Mouse (Mus musculus) heart, postnatal 36 days (tissue): ENCODE results near the gene Fbxl13. TPM values are rescaled to one million over a fixed set of nuclear protein-coding genes. Genes with fewer than 3 reads are reported as not detected.
A peak's percentile ranks its signal among the peaks of the same experiment; 100 is the strongest.
"Not testable (repeated sequence)": the region's sequence is repeated elsewhere in the genome, so short reads cannot be mapped to it uniquely, and the experiment has no call there.

Experiments used
- DNase-seq, 2 experiments: peaks; one replicate each; pipeline ENCODE4 v3.0.0; 2021 to 2022
- intact Hi-C: fragments of 180-260 bp; cut with DNase I; formaldehyde crosslinking; loops from one replicate; pipeline ENCODE4 v1.15.1; 2025
- total RNA-seq, 2 experiments: library from RNA; stranded (reverse); gene quantifications; 2 replicates each; pipeline ENCODE4 v1.2.3; 2021

The Fbxl13 gene
- total RNA-seq, 2 experiments from 2014 or later: not detected

GRCm38 (mm10) chr5:21658623-21659395, 13.4 kb upstream of the Fbxl13 start:
- intact Hi-C loops: loop anchor here (1.0 to 5.0 kb wide), 2 partner anchors 43 to 76 kb away; partner anchors contain the start of gene Napepld
- DNase-seq: peak; percentile 76 to 86

DNA sequence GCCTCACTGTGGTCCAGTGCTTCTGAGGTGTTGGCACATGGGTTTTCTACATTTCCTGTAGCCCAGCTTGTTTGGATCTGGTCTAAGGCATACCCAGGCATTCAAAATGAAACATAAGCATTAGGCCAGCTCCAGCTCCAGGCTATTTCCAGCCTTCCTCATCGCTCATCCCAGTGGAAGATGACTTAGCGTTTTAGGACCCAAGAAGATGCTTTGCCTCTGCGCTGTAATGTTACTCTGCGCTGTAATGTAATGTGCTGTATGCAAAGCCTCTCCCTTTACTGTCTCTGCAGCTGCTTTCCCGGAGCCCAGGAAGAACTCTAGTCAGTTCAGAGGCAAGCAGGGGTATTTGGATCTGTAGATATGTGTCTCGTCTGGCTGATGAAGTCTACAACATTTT, 12.6 kb upstream of the Fbxl13 start:
- DNase-seq: no peak
- intact Hi-C loops: loop anchor here (1.0 to 5.0 kb wide), 2 partner anchors 44 to 77 kb away; partner anchors contain the start of gene Napepld

- no peak for DNase-seq
- intact Hi-C loops: loop anchor here (5.0 kb wide), 1 partner anchor 45 kb away; the partner anchor contains the start of gene Napepld
Observed at GRCm38 (mm10) chr5:21656912-21657311, 11.5 kb upstream of the Fbxl13 start.

GRCm38 (mm10) chr5:21651885-21652612, 6.6 kb upstream of the Fbxl13 start:
- intact Hi-C loops: no loop called here
- no peak for DNase-seq

GRCm38 (mm10) chr5:21650736-21651135, 5.3 kb upstream of the Fbxl13 start:
- no peak for DNase-seq
- intact Hi-C loops: no loop called here

- intact Hi-C loops: no loop called here
- no peak for DNase-seq
Observed at GRCm38 (mm10) chr5:21646133-21646491, 678 bp upstream of the Fbxl13 start.

GRCm38 (mm10) chr5:21644891-21645438, 469 bp downstream of the Fbxl13 start:
- intact Hi-C loops: loop anchor here (2.0 kb wide), 1 partner anchor 56 kb away; the partner anchor contains the start of gene Napepld
- no peak for DNase-seq

- intact Hi-C loops: loop anchor here (2.0 kb wide), 2 partner anchors 57 to 211 kb away; partner anchors contain the start of gene Napepld
- DNase-seq: no peak
Observed at GRCm38 (mm10) chr5:21643606-21644005, 1.8 kb downstream of the Fbxl13 start.

DNA sequence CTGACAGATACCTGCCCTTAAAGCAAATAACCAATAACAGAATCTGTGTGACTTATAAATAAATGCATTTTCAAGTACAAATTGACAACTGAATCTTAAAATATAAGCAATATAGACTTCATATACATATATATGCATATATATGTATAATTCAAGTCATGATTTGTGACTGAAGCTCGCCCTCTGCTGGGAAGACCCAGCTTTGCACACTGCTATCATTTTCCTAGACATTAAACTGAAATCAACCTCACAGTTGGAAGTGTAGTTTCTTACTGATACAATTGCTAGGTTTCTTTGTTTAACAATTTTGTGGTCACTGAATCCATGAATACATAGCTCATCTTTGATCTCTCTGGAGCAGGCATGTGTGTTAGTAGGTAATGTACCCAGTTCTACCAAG, 4.5 kb downstream of the Fbxl13 start:
- intact Hi-C loops: loop anchor here (2.0 kb wide), 1 partner anchor 376 kb away; no protein-coding TSS in a partner anchor
- peak in 1 of 2 experiments; percentile 49 for DNase-seq

DNA sequence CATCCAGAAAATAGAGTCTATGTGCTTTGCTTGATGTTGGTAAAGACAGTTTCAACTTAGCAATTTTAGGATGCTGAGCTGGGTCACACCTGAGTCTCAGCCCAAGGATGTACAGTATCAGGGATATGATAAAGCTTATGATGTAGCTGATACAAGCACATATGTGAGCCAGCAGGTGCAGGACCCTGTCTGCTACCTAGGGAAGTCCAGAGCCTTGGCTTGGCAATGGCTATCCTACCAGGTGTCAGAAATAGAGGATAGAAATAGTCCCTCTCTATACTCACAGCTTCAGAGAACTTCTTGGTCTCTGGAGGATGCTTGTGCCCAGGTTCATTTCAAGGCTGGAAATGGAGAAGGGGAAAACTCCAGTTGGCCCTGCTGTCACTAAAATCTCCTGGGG, 19.5 kb downstream of the Fbxl13 start:
- intact Hi-C loops: no loop called here

GRCm38 (mm10) chr5:21616450-21617009, 28.9 kb downstream of the Fbxl13 start:
- intact Hi-C loops: no loop called here
- DNase-seq: no peak

More for the DNA sequence above, 19.5 kb downstream of the Fbxl13 start:
- DNase-seq: no peak

DNA sequence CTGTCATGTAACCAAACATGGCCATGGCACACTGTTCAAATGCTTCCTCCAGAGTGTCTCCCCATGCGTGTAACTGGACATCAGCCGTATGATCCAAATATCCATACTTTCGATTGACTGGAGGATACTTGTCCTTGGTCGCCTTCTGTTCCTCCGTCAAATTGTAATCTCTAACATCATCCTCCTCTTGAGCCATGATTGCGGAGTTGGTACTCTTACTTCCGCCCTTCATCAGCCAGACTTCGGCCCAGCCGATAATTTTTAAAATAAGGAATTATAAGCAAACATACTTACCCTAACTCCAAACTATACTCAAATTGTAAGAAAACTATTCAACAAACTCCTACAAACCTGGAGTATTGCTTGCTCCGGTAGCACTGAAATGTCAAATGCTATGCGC, 31.1 kb downstream of the Fbxl13 start:
- intact Hi-C loops, DNase-seq: not testable (repeated sequence)

- DNase-seq: no peak
- intact Hi-C loops: no loop called here
Observed at GRCm38 (mm10) chr5:21610996-21611395, 34.4 kb downstream of the Fbxl13 start.

GRCm38 (mm10) chr5:21608311-21609304, 36.8 kb downstream of the Fbxl13 start:
- intact Hi-C loops: no loop called here

GRCm38 (mm10) chr5:21605936-21606335, 39.5 kb downstream of the Fbxl13 start:
- intact Hi-C loops: no loop called here
- DNase-seq: no peak

More at GRCm38 (mm10) chr5:21608311-21609304, 36.8 kb downstream of the Fbxl13 start:
- DNase-seq: no peak

GRCm38 (mm10) chr5:21599961-21600360, 45.5 kb downstream of the Fbxl13 start:
- DNase-seq: no peak
- intact Hi-C loops: no loop called here

DNA sequence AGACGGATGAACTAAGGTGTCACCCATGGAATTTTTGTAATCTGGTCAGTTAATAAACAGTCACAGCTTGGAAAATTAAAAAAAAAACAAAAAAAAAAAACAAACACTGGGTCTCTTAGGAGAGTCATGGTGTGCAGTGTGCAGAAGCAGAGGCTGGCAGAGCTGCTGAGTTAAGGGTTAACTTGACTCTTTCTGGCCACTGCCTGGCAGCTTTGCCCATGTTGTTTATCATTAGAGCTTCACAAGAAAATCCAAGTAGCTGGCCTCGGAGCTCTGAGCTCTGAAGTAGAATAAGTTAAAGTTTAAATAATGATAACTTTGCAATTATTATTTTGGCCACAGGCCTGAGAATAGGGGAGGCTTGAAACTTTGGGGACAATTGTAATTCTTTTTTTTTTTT, 45.9 kb downstream of the Fbxl13 start:
- intact Hi-C loops, DNase-seq: not testable (repeated sequence)

GRCm38 (mm10) chr5:21593201-21593709, 52.2 kb downstream of the Fbxl13 start:
- intact Hi-C loops: no loop called here

GRCm38 (mm10) chr5:21592106-21592505, 53.3 kb downstream of the Fbxl13 start:
- intact Hi-C loops: no loop called here
- no peak for DNase-seq

More at GRCm38 (mm10) chr5:21593201-21593709, 52.2 kb downstream of the Fbxl13 start:
- no peak for DNase-seq
